Mouse (Mus musculus) small intestine, adult 2 months (tissue): ENCODE data around the gene Tmem253. TPM values are rescaled to one million over a fixed set of nuclear protein-coding genes. Genes with fewer than 3 reads are reported as not detected.
A peak's percentile ranks its signal among the peaks of the same experiment; 100 is the strongest.

Experiments
- H3K27ac ChIP-seq: fragments of 200-500 bp; 2 replicates; pipeline ENCODE4 v1.5.1; 2012; ENCODE audit warnings: low read depth, low read length, control low read depth, inconsistent platforms; ENCODE audit not compliant: insufficient read depth
- H3K27me3 ChIP-seq: fragments of 200-500 bp; 2 replicates; pipeline ENCODE4 v1.6.1; 2012; ENCODE audit warnings: mild to moderate bottlenecking, moderate library complexity, low read length, inconsistent platforms; ENCODE audit not compliant: control insufficient read depth, insufficient read depth
- H3K36me3 ChIP-seq: fragments of 200-500 bp; 2 replicates; pipeline ENCODE4 v1.6.1; 2012; ENCODE audit warnings: mild to moderate bottlenecking, low read length, control low read depth, inconsistent platforms; ENCODE audit not compliant: control insufficient read depth, insufficient read depth
- H3K4me1 ChIP-seq: fragments of 200-500 bp; 2 replicates; pipeline ENCODE4 v1.6.1; 2012; ENCODE audit warnings: low read length, inconsistent platforms, mixed read lengths; ENCODE audit not compliant: control insufficient read depth, insufficient read depth, insufficient read length
- H3K4me3 ChIP-seq: fragments of 200-500 bp; 2 replicates; pipeline ENCODE4 v1.5.1; 2012; ENCODE audit warnings: low read depth, mild to moderate bottlenecking, control low read depth, inconsistent platforms, low read length, moderate library complexity
- CTCF ChIP-seq: fragments of 200-500 bp; IDR thresholded peaks from 2 replicates; pipeline ENCODE4 v1.5.1; 2012; ENCODE audit warnings: low read depth, mild to moderate bottlenecking, control low read depth, inconsistent platforms, low read length, moderate library complexity, mixed read lengths; ENCODE audit not compliant: insufficient replicate concordance, insufficient read length; ENCODE audit errors: extremely low read depth
- POLR2A ChIP-seq: fragments of 200-500 bp; IDR thresholded peaks from 2 replicates; pipeline ENCODE4 v1.6.1; 2012; ENCODE audit warnings: low read depth, mild to moderate bottlenecking, control low read depth, inconsistent platforms, low read length, moderate library complexity
- WGBS: fragments of 180-500 bp; shearing (Covaris S2); methylation state at CpG from one replicate; pipeline ENCODE4 v1.1.7; 2018; 5-methylcytosine and 5-hydroxymethylcytosine counted together
- polyA plus RNA-seq: library from polyadenylated mRNA; depleted of rRNA; stranded (reverse); fragments of >200 nt; gene quantifications from 2 replicates; pipeline ENCODE4 v1.2.3, GENCODE M21; 2012

Tmem253 gene
- polyA plus RNA-seq, 1 experiment = 91.5 TPM

- no peak overlapping the region for H3K27ac ChIP-seq
- peaks cover 3% of the 10 kb centered on the region for H3K4me1 ChIP-seq
- H3K27me3 ChIP-seq = no peaks in the 10 kb centered on the region
- TF ChIP-seq POLR2A = no peak
- peak; percentile 100 for TF ChIP-seq CTCF
- no peak overlapping the region for H3K4me3 ChIP-seq
- H3K36me3 ChIP-seq = peaks cover 38% of the 10 kb centered on the region
- WGBS = 56% methylated on average over 38 of the region's 38 CpGs
Observed at GRCm38 (mm10) chr14:52008321-52009203, 6.9 kb upstream of the Tmem253 start.

DNA sequence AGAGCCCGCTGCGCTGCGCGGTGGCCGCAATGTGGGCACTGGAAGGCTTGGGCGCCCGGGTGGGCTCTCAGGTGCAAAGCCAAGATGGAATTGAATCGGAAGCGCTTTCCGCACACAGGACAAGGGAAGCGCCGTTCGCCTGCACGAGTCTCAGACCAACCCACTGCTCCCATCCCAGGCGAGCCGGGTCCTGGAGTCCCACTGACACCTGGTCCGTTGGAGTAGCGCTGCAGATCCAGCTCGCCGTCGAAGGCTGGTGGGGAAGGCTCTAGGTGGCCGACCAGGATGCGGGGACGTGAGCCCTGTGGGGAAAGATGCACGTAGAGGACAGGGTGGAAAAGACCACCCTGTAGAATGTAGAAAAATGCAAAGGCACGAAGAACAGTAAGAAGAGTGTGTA lies 6.1 kb upstream of the Tmem253 start:
- WGBS = 86% methylated on average over 26 of the region's 26 CpGs
- Histone ChIP-seq H3K4me3 (no peak overlapping the region), H3K27ac (no peak overlapping the region), H3K27me3 (no peaks in the 10 kb centered on the region), H3K36me3 (peaks cover 33% of the 10 kb centered on the region), H3K4me1 (peaks cover 3% of the 10 kb centered on the region)
- TF ChIP-seq CTCF (no peak), POLR2A (no peak)

GRCm38 (mm10) chr14:52009841-52010240 lies 5.6 kb upstream of the Tmem253 start:
- Histone ChIP-seq H3K27me3 (no peaks in the 10 kb centered on the region), H3K27ac (no peak overlapping the region), H3K36me3 (peaks cover 30% of the 10 kb centered on the region), H3K4me1 (peaks cover 3% of the 10 kb centered on the region), H3K4me3 (no peak overlapping the region)
- no peak for TF ChIP-seq CTCF
- no peak for TF ChIP-seq POLR2A
- WGBS = 89% methylated on average over 6 of the region's 6 CpGs

DNA sequence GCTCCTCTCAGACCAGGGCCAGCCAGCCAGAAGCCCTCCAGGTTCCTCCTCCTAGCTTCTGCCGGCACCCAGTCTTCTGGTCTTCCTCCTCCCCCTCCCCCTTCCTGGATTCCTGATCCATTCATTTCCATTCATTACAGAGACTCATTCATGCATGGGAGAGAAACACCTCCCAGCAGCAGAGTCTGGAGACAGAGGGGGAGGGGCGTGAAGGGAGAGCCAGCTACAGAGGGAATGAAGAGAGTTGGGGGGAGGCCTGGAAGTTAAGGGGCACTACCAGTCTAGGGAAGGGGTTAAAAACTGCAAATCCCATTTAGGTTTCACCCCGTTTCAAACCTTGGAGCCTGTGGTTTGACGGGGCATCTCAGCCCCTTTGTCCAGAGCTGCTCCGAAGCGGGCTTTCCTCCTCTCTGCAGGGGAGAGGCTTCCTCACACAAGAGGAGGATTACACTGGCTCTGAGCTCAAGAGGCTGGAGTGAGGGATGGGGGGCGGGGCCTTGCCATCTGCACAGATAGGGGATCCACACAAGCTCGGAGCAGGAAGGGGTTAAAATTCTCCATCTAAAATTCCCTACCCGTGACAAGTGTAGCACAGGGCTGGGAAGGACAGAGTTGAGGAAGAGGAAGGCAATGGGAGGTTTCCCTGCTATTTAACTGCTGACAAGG lies 4.9 kb upstream of the Tmem253 start:
- H3K4me1 ChIP-seq = peaks cover 5% of the 10 kb centered on the region
- no peaks in the 10 kb centered on the region for H3K27me3 ChIP-seq
- no peak overlapping the region for H3K27ac ChIP-seq
- WGBS = 62% methylated on average over 9 of the region's 9 CpGs
- TF ChIP-seq CTCF = no peak
- no peak for TF ChIP-seq POLR2A
- no peak overlapping the region for H3K4me3 ChIP-seq
- peaks cover 25% of the 10 kb centered on the region for H3K36me3 ChIP-seq

DNA sequence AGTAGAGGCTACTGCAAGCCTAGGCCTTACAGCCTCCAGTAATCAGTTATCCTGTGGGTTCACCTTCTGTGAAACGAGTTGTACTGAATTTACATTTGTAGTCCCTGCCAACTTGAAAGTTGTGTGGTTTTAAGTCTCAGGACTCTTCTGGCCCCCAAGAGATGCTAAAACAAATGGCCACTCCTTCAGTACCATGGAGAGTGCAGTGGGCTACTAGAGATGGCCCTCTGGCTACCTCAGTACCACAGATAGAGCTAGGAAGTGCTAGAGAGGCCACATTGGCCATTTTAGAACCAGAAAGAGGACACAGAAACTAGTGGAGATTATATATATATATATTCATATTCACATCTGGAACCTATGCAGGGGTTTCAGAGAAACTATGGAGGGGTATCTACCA lies 3.8 kb upstream of the Tmem253 start:
- H3K4me3 ChIP-seq = no peak overlapping the region
- H3K27ac ChIP-seq = no peak overlapping the region
- TF ChIP-seq POLR2A (no peak), CTCF (no peak)
- 73% methylated on average over 1 of the region's 1 CpGs for WGBS
- no peaks in the 10 kb centered on the region for H3K27me3 ChIP-seq
- peaks cover 14% of the 10 kb centered on the region for H3K4me1 ChIP-seq
- peaks cover 14% of the 10 kb centered on the region for H3K36me3 ChIP-seq

DNA sequence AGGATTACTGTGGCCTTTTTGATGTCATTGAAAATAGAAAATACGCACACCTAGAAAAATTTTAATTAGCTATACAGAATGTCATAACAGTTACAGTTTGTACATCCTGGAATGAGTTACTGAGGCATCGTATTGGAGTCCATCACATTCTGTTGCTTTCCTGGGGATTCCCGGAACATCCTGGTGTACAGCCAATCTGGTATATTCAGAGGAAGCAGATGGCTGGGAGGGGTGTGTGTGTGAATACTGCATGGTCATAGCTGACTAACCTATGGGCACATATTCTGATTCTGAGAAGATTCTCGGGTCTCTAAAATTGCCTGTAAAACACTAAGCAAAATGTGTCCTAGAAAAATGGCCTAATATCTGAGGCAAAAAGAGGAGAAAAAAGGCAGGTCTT lies 3.4 kb upstream of the Tmem253 start:
- Histone ChIP-seq H3K27ac (no peak overlapping the region), H3K4me1 (peaks cover 14% of the 10 kb centered on the region), H3K36me3 (peaks cover 10% of the 10 kb centered on the region), H3K27me3 (no peaks in the 10 kb centered on the region), H3K4me3 (no peak overlapping the region)
- TF ChIP-seq POLR2A = no peak
- no peak for TF ChIP-seq CTCF
- 62% methylated on average over 4 of the region's 4 CpGs for WGBS

DNA sequence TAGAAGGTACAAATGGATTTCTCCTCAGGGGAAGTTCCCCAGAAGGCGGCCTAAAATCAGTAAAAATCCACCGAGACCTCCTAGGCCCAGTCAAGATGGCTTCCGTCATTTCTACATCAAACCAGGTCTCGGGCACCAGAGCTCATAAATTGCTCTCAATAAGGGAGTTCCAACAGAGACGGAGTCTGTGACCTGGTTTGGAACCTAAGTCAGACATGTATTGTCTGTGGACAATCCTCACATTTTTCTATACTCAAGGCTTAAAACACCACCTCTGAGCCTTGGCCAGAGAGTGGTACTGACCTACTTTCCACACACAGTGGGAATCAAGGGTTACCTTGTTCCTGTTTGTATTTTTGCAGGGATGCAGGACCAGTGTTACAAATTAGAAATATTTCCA lies 2.9 kb upstream of the Tmem253 start:
- Histone ChIP-seq H3K27ac (no peak overlapping the region), H3K4me1 (peaks cover 14% of the 10 kb centered on the region), H3K36me3 (peaks cover 8% of the 10 kb centered on the region; the same call in 1 of the 2 replicates), H3K27me3 (no peaks in the 10 kb centered on the region), H3K4me3 (no peak overlapping the region)
- TF ChIP-seq POLR2A (no peak), CTCF (no peak)
- WGBS = 89% methylated on average over 5 of the region's 5 CpGs
